Mouse (Mus musculus) hindbrain, embryonic 15.5 days (tissue): ENCODE measurements around the gene Tbl1xr1. TPM values are rescaled to one million over a fixed set of nuclear protein-coding genes. Genes with fewer than 3 reads are reported as not detected.

Experiments used
- ATAC-seq: fragments of 200-750 bp; cut with Nextera tagmentation; 2 replicates; pipeline ENCODE4 v1.8.0; 2017; ENCODE audit warnings: low read depth, moderate number of reproducible peaks, moderate TSS enrichment; ENCODE audit not compliant: low FRiP score
- H3K27ac ChIP-seq: fragments of 300-500 bp; sonication (generic); replicated peaks from 2 replicates; pipeline ENCODE4 v1.5.1; 2015; ENCODE audit warnings: mild to moderate bottlenecking, inconsistent platforms
- H3K27me3 ChIP-seq: fragments of 300-500 bp; sonication (generic); 2 replicates; pipeline ENCODE4 v1.6.1; 2015; ENCODE audit warnings: control low read depth, inconsistent platforms
- H3K36me3 ChIP-seq: fragments of 300-500 bp; sonication (generic); 2 replicates; pipeline ENCODE4 v1.6.1; 2015; ENCODE audit warnings: control low read depth, inconsistent platforms
- H3K4me1 ChIP-seq: fragments of 300-500 bp; sonication (generic); replicated peaks from 2 replicates; pipeline ENCODE4 v1.6.1; 2015; ENCODE audit warnings: control low read depth, inconsistent platforms
- H3K4me2 ChIP-seq: fragments of 300-500 bp; sonication (generic); 2 replicates; pipeline ENCODE4 v1.6.1; 2015; ENCODE audit warnings: moderate library complexity, mild to moderate bottlenecking, inconsistent platforms
- H3K4me3 ChIP-seq: fragments of 300-500 bp; sonication (generic); 2 replicates; pipeline ENCODE4 v1.5.1; 2015; ENCODE audit warnings: mild to moderate bottlenecking, inconsistent platforms
- H3K9ac ChIP-seq: fragments of 300-500 bp; sonication (generic); 2 replicates; pipeline ENCODE4 v1.6.1; 2015; ENCODE audit warnings: inconsistent platforms
- H3K9me3 ChIP-seq: fragments of 300-500 bp; sonication (generic); 2 replicates; pipeline ENCODE4 v1.6.1; 2016; ENCODE audit warnings: control low read depth, inconsistent platforms
- WGBS: fragments of 180-500 bp; shearing (Covaris S2); methylation state at CpG from one replicate; pipeline ENCODE4 v1.1.7; 2015; 5-methylcytosine and 5-hydroxymethylcytosine counted together
- polyA plus RNA-seq: library from polyadenylated mRNA; unstranded; fragments of >200 nt; fragmentation: Nextera tagmentation; extraction: Ambion mirVana; gene quantifications from 2 replicates; pipeline ENCODE4 v1.2.1, GENCODE M21; 2015

Gene Tbl1xr1
- polyA plus RNA-seq, 1 experiment from 2014 or later = 15.7 TPM

DNA sequence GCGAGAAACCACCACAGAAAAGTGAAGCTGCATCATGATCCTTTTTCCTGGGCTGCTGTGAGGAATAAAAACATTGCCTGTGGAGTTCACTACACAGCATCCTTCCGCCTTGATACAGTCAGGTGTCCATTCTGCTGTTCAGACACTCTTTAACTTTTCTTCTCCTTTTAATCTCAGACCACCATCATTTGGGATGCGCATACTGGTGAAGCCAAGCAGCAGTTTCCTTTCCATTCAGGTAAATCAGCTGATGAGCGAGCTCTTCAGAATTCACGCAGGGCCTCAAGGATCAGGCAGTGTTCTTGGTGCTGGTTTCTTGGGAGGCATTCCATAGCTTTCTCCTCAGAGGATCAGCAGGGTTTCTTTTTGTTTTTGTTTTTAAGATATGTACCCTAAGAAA lies 116.5 kb downstream of the Tbl1xr1 start:
- Histone ChIP-seq H3K27me3 (no peaks in the 10 kb centered on the region), H3K4me1 (no peaks in the 10 kb centered on the region), H3K36me3 (peaks cover 31% of the 10 kb centered on the region; the same call in 1 of the 2 replicates), H3K4me3 (no peak overlapping the region), H3K9ac (no peak overlapping the region), H3K9me3 (no peaks in the 10 kb centered on the region), H3K4me2 (no peak overlapping the region), H3K27ac (no peak overlapping the region)
- ATAC-seq = no peak
- WGBS = 94% methylated on average over 5 of the region's 5 CpGs

DNA sequence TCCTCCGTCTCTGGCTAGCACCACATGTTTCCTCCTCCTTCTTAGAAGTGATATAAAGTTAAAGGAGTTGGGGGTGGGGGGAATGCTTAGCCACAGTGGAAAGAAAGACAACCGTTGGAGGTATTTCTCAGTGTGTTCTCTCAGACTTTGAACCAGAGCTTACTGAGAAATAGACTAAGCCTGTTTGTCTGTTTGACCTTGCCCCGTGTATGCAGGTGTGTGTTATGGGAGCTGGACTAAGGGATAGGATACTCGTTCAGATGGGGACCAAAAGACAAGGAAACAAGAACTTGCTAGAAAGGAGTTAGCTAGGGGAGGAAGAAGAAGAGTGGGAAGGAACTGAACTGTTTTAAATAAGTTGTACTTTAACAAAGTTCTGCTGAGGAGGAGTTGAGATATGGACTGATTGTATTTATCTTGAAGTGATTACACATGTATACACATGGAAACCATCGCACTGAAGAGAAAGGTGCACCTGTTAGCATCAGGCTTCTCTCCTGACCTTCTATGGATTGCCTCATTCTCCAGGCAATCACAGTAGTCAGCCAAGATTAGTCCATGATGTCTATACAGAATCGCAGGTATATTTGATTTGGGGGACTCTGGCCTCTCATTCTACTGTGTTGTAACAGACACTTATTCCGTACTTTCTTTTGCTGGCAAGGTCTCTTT lies 117.9 kb downstream of the Tbl1xr1 start:
- no peak overlapping the region for H3K27ac ChIP-seq
- H3K9me3 ChIP-seq = no peaks in the 10 kb centered on the region
- 91% methylated on average over 7 of the region's 7 CpGs for WGBS
- H3K4me2 ChIP-seq = no peak overlapping the region
- no peak overlapping the region for H3K4me3 ChIP-seq
- no peak overlapping the region for H3K9ac ChIP-seq
- no peaks in the 10 kb centered on the region for H3K27me3 ChIP-seq
- no peak for ATAC-seq
- H3K4me1 ChIP-seq = no peaks in the 10 kb centered on the region
- peaks cover 37% of the 10 kb centered on the region for H3K36me3 ChIP-seq

DNA sequence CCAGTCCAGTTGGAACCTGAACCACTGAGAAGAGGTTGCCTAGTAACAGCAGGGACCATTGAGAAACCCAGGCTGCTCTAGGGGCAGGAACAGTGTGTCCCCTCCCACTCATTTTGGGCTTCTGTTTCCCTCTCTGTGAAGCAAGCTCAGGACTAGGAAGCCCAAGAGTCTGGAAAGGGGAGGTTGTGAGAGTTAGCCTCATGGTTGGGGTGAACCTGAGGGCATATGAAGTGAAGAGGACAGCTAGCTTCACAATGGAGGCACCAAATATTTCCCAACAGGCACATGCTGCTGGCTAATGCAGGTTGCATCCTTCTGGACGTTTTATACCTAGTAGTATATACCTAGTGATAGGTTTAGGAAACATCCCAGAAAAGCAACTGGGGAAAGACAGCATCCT lies 122.3 kb downstream of the Tbl1xr1 start:
- H3K9me3 ChIP-seq = no peaks in the 10 kb centered on the region
- no peaks in the 10 kb centered on the region for H3K4me1 ChIP-seq
- WGBS = 90% methylated on average over 1 of the region's 1 CpGs
- H3K4me3 ChIP-seq = no peak overlapping the region
- no peaks in the 10 kb centered on the region for H3K27me3 ChIP-seq
- no peak overlapping the region for H3K9ac ChIP-seq
- peaks cover 29% of the 10 kb centered on the region for H3K36me3 ChIP-seq
- no peak for ATAC-seq
- no peak overlapping the region for H3K4me2 ChIP-seq
- H3K27ac ChIP-seq = no peak overlapping the region

DNA sequence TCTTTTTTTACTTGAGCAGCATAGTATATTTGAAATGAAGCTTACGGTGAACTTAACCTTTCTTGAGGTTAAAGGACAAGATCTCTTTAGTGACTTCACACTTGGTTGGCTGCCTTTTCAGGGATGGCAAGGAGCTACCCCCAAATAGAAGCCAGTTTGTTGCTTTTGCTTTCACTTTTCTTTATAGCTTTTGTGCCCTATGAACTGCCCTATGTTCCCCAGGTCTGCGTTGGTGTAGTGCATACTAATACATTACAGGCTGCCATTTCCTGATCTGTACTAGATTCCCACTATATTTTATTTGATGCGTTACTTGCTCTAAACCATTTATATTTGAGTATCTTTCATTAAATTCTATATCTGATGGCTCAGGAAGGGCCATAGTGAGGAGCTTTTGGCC lies 127.7 kb downstream of the Tbl1xr1 start:
- Histone ChIP-seq H3K4me1 (no peaks in the 10 kb centered on the region), H3K4me3 (no peak overlapping the region), H3K9me3 (no peaks in the 10 kb centered on the region), H3K4me2 (no peak overlapping the region), H3K36me3 (peaks cover 10% of the 10 kb centered on the region), H3K9ac (no peak overlapping the region), H3K27me3 (no peaks in the 10 kb centered on the region), H3K27ac (no peak overlapping the region)
- WGBS = 91% methylated on average over 3 of the region's 3 CpGs
- ATAC-seq = no peak

DNA sequence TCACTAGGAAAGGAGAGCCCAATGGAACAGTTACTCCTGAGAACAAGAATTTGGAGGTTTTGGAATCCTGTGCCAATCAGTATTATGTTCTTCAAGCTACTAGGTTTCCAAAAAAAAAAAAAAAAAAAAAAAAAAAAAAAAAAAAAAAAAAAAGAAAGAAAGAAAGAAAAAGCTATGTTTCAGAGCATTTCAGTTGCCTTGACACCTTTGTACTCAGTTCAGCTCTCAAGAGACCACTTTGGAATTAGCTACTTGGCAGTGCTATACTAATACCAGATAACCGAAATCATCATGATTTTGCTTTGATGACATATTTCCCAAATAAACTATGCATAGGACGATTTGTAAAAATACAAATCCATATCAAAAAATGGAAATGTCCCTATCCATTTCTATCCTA lies 145.1 kb downstream of the Tbl1xr1 start:
- 83% methylated on average over 2 of the region's 2 CpGs for WGBS
- no peak overlapping the region for H3K4me2 ChIP-seq

DNA sequence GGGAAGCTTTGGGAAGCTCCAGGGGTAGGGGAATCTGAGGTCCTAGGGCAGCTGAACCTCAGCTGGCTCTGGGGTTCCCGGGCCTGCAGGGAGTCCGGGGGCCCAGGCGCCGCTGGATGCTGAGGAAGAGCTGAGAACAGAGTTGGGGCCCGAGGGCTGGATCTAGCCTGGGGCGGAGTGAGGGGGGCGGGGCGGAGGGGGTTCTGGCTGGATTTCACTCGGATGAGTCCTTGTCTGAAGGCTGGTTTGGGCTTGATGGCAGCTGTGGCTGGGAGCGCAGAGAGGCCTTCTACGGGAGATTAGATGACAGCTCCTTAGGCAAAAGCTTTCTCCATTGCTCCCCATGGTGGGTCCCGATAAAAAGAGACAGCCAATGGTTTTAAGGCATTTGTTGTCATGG lies 145.9 kb downstream of the Tbl1xr1 start:
- H3K4me2 ChIP-seq = no peak overlapping the region
- no peaks in the 10 kb centered on the region for H3K9me3 ChIP-seq
- ATAC-seq = no peak
- WGBS = 42% methylated on average over 12 of the region's 12 CpGs
- no peak overlapping the region for H3K9ac ChIP-seq
- peaks cover 4% of the 10 kb centered on the region; the same call in 1 of the 2 replicates for H3K36me3 ChIP-seq
- H3K27me3 ChIP-seq = no peaks in the 10 kb centered on the region
- no peaks in the 10 kb centered on the region for H3K4me1 ChIP-seq
- no peak overlapping the region for H3K27ac ChIP-seq
- no peak overlapping the region for H3K4me3 ChIP-seq

More for the DNA sequence above, 145.1 kb downstream of the Tbl1xr1 start:
- no peak for ATAC-seq
- no peaks in the 10 kb centered on the region for H3K4me1 ChIP-seq
- H3K4me3 ChIP-seq = no peak overlapping the region
- no peak overlapping the region for H3K9ac ChIP-seq
- no peaks in the 10 kb centered on the region for H3K9me3 ChIP-seq
- H3K27ac ChIP-seq = no peak overlapping the region
- H3K27me3 ChIP-seq = no peaks in the 10 kb centered on the region
- peaks cover 4% of the 10 kb centered on the region; the same call in 1 of the 2 replicates for H3K36me3 ChIP-seq

DNA sequence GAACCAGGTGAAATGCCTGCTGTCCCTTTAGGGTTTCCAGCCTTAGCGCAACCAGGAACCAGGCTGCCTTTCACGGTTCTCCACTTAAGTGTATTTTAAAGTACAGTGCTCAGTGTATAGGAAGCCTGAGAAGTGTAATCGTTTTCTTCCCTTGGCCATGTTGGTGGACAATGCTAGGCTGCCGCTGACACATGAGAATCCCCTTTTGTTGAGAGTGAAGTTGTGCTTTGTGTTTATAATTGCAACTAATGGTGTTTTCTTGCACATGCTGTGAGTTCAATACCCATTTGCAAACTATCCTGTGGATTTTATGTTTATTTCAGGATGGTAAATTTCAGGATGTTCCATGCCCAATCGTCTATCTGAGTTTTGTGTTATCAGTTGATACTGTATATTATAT lies 146.6 kb downstream of the Tbl1xr1 start:
- Histone ChIP-seq H3K4me1 (no peaks in the 10 kb centered on the region), H3K4me3 (no peak overlapping the region), H3K27me3 (no peaks in the 10 kb centered on the region), H3K36me3 (peaks cover 4% of the 10 kb centered on the region; the same call in 1 of the 2 replicates), H3K9me3 (no peaks in the 10 kb centered on the region), H3K9ac (no peak overlapping the region), H3K4me2 (no peak overlapping the region), H3K27ac (no peak overlapping the region)
- ATAC-seq = no peak
- 89% methylated on average over 5 of the region's 5 CpGs for WGBS

DNA sequence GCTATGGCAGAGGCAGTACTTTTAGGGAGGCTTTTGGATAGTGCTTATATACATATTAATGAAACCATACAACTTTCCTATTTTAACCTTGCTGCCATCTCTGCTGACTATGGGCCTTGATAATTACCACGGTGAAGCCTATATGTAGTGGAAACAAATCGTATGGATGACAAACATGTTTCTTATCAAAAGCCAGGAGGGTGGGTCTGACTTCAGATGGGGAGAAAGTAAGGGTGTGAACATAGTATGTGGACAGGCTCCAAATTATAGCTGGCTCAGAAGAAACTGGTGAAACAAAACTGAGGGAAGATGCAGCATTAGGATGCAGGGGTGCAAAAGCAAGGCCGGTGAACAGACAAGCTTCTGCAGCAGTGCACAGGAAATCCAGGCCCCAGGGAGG lies 151.6 kb downstream of the Tbl1xr1 start:
- Histone ChIP-seq H3K4me1 (0 out of 2 replicates have a peak, but pooled peaks cover 2% of the 10 kb centered on the region), H3K4me3 (no peak overlapping the region), H3K4me2 (no peak overlapping the region), H3K27me3 (no peaks in the 10 kb centered on the region), H3K9ac (no peak overlapping the region), H3K27ac (no peak overlapping the region), H3K9me3 (no peaks in the 10 kb centered on the region), H3K36me3 (no peaks in the 10 kb centered on the region)
- ATAC-seq = no peak
- WGBS = 81% methylated on average over 3 of the region's 3 CpGs

DNA sequence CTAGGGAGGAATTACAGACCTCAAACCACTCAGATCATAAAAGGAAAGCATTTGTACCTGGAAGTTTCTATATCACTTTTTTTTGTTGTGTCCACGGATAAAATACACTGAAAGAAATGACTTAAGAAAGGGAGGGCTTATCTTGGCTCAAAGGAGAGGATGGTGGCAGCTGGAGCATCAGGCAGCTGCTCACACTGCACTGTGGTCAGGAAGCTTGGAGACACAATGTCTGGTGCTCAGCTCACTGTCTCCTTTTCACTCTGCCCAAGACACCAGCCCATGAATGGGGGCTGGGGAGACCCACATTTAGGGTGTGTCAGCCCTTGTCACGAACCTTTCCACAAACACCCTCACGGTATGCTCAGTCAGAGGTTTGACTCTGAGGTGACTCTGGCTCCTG lies 154.2 kb downstream of the Tbl1xr1 start:
- no peaks in the 10 kb centered on the region for H3K27me3 ChIP-seq
- H3K4me3 ChIP-seq = no peak overlapping the region
- H3K4me1 ChIP-seq = 0 out of 2 replicates have a peak, but pooled peaks cover 2% of the 10 kb centered on the region
- H3K9me3 ChIP-seq = no peaks in the 10 kb centered on the region
- WGBS = 54% methylated on average over 3 of the region's 3 CpGs
- no peaks in the 10 kb centered on the region for H3K36me3 ChIP-seq
- H3K9ac ChIP-seq = no peak overlapping the region
- H3K4me2 ChIP-seq = no peak overlapping the region
- H3K27ac ChIP-seq = no peak overlapping the region
- no peak for ATAC-seq

DNA sequence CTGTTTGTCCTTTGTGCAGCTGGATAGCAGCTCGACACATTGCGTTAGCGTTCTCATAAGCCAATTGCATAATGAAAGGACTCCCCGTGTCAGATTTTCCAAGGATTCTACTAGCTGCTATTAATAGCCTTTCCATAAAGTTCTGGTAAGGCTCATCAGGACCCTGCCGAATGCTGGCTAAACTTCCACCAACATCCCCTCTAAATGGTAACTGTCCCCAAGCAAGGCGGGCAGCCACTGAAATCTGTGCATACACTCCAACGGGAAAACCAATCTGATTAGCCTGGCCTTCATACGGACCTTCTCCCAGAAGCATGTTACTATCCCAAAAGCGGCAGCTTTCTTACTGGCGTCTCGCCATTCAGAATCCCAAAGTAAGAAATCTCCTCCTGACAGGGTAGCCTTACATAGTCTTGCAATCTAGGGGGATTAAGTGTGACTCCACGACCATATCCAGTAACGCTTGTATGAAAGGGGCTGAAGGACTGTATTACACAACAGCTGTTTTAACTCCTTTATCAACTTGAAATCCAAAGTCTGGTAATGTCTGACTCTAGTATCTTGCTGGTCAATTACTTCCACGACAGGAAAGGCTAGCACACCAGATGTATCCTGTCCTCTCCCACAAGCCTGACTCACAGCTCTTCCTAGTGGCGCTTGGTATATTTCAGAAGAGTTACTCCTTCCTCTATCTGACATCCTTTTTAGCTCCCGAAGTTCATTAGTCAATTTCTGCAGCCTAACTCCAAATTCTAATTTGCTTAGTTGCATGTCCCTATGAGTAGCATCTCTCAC lies 161.9 kb downstream of the Tbl1xr1 start:
- no peak overlapping the region for H3K4me3 ChIP-seq
- no peak overlapping the region for H3K27ac ChIP-seq
- H3K9me3 ChIP-seq = no peaks in the 10 kb centered on the region
- no peak for ATAC-seq
- H3K4me1 ChIP-seq = no peaks in the 10 kb centered on the region
- no peaks in the 10 kb centered on the region for H3K36me3 ChIP-seq
- H3K27me3 ChIP-seq = no peaks in the 10 kb centered on the region
- no peak overlapping the region for H3K9ac ChIP-seq
- 96% methylated on average over 16 of the region's 16 CpGs for WGBS
- no peak overlapping the region for H3K4me2 ChIP-seq
